Mouse (Mus musculus): ENCODE data around the gene Ntn4. TPM values are rescaled to one million over a fixed set of nuclear protein-coding genes. Genes with fewer than 3 reads are reported as not detected.

The Ntn4 gene
- polyA plus RNA-seq, 1 experiment, result 0.20 TPM

DNA sequence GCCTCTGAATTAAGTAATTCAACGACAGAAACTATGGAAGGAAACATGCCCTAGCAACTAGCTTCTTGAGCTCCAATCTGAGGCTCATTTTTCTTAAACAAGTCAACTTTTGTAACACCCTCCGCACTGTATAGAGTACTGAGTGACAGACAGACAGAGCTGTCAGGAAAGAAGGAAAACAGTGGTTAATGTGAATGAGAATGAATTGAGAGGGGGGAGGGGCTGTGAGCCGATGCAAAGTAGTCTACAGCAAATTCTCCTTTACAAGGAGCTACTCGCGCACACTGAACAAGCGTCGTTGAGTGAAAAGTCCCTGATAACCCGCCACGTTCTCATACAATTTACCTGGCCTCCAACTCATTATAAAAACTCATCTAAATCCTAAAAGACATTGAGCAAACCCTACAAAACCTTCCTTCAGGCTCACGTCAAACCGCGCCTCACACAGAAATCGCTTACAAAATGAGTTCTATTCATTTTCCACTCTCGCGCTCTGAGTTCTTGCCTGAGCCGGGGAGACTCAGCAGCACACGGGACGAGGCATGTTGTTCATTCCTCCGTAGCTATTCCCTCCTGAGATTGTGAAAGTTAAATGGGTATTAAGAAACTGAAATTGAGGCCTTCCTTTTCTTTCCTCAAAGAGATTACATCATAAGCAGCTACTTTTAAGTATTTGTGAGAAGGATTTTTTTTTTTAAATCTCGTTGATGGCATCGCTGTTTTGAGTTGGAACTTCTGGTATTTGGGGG lies 54.7 kb downstream of the Ntn4 start:
- TF ChIP-seq CTCF (IDR thresholded peaks at IDR 0.05; ENCODE audit: low read depth, low read length), result no peak
- TF ChIP-seq POLR2A (IDR thresholded peaks at IDR 0.05; ENCODE audit: borderline replicate concordance, low read depth, low read length), result no peak
- Histone ChIP-seq H3K27ac (ENCODE audit: insufficient read depth, low read depth, low read length) (no peak overlapping the region), H3K4me3 (ENCODE audit: insufficient read depth, low read length) (no peak overlapping the region), H3K4me1 (ENCODE audit: control insufficient read depth, insufficient read depth, low read length) (0 out of 2 replicates have a peak, but pooled peaks cover 4% of the 10 kb centered on the region)

DNA sequence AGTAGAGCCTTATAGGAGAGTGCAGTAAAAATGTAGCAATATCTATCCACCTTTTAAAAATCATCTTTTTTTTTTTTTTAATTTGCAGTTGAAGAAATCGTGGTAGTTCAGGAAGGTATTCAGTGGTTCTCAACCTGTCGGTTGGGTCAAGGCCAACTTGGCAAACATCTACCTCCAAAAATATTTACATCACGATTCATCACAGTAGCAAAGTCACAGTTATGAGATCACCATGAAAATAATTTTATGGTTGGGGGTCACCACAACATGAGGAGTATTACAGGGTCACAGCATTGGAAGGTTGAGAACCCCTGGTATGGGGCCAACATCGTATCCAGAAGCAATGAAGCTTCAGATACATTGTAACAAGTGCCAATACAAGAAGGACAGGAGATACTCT lies 55.5 kb downstream of the Ntn4 start:
- TF ChIP-seq CTCF (IDR thresholded peaks at IDR 0.05; ENCODE audit: low read depth, low read length) (no peak), POLR2A (IDR thresholded peaks at IDR 0.05; ENCODE audit: borderline replicate concordance, low read depth, low read length) (no peak)
- Histone ChIP-seq H3K4me1 (ENCODE audit: control insufficient read depth, insufficient read depth, low read length) (0 out of 2 replicates have a peak, but pooled peaks cover 4% of the 10 kb centered on the region), H3K4me3 (ENCODE audit: insufficient read depth, low read length) (no peak overlapping the region), H3K27ac (ENCODE audit: insufficient read depth, low read depth, low read length) (no peak overlapping the region)

DNA sequence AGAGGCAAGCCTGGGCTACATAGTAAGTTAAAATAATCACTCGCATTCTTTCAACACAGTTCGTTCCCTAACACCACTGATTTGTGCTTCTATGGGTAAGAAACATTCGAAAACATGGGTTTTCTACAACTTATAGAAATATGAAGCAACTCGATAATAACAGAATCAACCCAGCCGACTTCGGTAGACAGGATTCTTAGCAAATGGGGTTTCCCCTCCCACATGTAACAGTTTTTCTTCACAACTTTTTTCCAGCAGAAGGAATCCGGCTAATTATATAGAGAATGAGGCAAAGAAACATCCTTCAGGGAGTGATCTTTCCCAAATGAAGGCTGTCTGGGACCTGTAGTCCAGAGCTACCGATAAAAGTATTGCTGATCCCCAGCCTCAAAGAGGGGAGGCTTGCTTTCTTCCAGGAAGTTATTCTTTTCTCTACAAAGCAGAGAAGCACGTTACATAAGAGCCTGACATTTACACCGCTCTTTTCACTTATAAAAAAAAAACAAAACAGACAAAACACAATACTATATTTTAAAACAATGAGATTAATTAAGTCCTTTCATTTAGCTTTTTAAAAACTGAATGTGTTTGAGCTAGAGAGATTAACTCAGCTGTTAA lies 57.5 kb downstream of the Ntn4 start:
- 0 out of 2 replicates have a peak, but pooled peaks cover 4% of the 10 kb centered on the region for H3K4me1 ChIP-seq (ENCODE audit: control insufficient read depth, insufficient read depth, low read length)
- H3K4me3 ChIP-seq (ENCODE audit: insufficient read depth, low read length), result no peak overlapping the region
- TF ChIP-seq POLR2A (IDR thresholded peaks at IDR 0.05; ENCODE audit: borderline replicate concordance, low read depth, low read length), result no peak
- TF ChIP-seq CTCF (IDR thresholded peaks at IDR 0.05; ENCODE audit: low read depth, low read length), result no peak
- H3K27ac ChIP-seq (ENCODE audit: insufficient read depth, low read depth, low read length), result no peak overlapping the region

DNA sequence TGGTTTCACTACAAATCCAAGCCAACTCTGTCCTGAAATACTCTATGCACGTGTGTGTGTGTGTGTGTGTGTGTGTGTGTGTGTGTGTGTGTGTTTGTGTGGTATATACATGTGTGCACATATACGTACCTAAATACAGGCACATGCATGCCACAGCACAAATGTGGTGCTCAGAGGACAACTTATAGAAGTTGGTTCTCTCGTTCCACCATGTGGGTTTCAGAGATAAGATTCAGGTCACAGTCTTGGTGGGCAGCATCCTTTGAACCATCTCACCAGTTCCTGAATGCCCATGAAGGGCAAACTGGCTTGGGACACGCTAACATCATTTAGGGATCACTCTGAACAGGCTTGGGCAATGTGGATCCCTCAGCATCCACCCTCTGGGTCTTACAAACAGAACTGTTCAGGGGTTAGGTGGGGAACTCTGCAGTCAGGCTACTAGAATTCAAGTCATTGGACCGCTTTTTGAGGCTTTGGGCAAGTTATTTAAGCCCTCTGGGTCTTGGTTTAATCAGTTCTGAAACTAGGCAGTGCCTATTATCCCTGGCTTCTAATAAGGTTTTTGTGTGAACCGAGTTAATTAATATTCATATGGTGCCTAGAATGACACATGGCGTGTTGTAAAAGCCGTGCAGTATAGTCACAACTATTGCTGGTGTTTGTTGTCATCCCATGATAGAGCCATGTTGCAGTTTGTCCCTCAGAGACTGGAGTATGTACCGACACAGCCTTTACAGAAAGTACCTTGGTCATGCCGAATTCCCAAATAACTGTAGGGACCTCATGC lies 59.4 kb downstream of the Ntn4 start:
- Histone ChIP-seq H3K27ac (ENCODE audit: insufficient read depth, low read depth, low read length) (no peak overlapping the region), H3K4me1 (ENCODE audit: control insufficient read depth, insufficient read depth, low read length) (0 out of 2 replicates have a peak, but pooled peaks cover 4% of the 10 kb centered on the region), H3K4me3 (ENCODE audit: insufficient read depth, low read length) (no peak overlapping the region)
- TF ChIP-seq POLR2A (IDR thresholded peaks at IDR 0.05; ENCODE audit: borderline replicate concordance, low read depth, low read length), result no peak
- TF ChIP-seq CTCF (IDR thresholded peaks at IDR 0.05; ENCODE audit: low read depth, low read length), result no peak

DNA sequence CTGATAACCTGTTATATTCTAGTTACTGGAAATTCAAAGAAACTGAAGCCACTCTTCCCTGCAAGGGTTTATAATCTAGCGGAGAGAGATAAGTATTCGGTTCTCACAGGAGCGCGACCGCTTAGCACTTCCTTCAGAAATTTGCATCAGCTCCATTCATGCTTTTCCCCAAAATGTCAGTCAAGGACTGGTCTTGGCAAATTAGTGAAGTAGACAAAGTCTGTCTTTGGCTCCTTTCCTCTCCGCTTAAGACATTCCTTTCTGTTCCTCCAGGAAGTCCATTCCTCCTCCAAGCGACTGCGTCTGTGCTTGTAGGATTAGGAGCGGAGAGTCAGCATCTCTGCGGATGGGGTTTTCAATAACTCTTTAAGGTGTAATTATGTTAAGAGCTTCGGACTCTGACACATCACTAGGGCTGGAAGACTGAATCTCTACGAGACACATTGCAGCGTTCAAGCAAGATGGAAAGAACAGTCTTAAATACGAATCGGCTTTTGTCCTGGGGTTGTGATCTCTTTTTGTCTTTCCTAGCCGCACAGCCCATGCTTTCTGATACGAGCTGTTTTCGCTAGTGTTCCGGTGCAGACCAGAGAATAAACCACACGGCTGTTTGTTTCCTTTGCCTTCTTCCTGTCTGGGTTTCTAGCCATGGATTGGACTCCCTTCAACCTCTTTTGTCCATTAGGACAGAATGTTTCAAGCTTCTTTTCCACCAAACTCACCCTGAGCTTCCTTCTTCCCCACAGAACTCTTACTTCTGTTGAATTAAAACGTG lies 60.3 kb downstream of the Ntn4 start:
- no peak overlapping the region for H3K27ac ChIP-seq (ENCODE audit: insufficient read depth, low read depth, low read length)
- TF ChIP-seq CTCF (IDR thresholded peaks at IDR 0.05; ENCODE audit: low read depth, low read length), result no peak
- TF ChIP-seq POLR2A (IDR thresholded peaks at IDR 0.05; ENCODE audit: borderline replicate concordance, low read depth, low read length), result no peak
- no peaks in the 10 kb centered on the region for H3K4me1 ChIP-seq (ENCODE audit: control insufficient read depth, insufficient read depth, low read length)
- H3K4me3 ChIP-seq (ENCODE audit: insufficient read depth, low read length), result no peak overlapping the region

DNA sequence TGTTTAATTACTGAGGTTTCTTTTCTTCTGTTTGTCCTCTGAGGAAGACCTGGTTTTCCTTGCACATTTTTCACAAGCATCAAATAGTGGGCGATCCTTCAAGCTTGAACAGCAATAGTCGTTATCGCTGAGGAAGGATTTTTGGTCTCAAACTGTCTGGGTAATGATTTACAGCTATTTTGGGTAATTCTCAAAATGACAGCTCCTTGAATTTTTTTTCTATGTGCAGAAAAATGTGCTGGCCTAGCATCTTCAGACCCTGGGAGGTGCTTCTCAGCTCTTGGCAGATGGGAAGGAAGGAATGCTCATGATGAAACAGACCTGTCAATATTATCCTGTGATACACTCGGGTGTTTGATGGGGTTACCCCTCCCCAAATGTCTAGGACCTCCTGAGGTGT lies 63.5 kb downstream of the Ntn4 start:
- no peak for TF ChIP-seq POLR2A (IDR thresholded peaks at IDR 0.05; ENCODE audit: borderline replicate concordance, low read depth, low read length)
- no peak for TF ChIP-seq CTCF (IDR thresholded peaks at IDR 0.05; ENCODE audit: low read depth, low read length)
- H3K27ac ChIP-seq (ENCODE audit: insufficient read depth, low read depth, low read length), result no peak overlapping the region
- no peaks in the 10 kb centered on the region for H3K4me1 ChIP-seq (ENCODE audit: control insufficient read depth, insufficient read depth, low read length)
- no peak overlapping the region for H3K4me3 ChIP-seq (ENCODE audit: insufficient read depth, low read length)

DNA sequence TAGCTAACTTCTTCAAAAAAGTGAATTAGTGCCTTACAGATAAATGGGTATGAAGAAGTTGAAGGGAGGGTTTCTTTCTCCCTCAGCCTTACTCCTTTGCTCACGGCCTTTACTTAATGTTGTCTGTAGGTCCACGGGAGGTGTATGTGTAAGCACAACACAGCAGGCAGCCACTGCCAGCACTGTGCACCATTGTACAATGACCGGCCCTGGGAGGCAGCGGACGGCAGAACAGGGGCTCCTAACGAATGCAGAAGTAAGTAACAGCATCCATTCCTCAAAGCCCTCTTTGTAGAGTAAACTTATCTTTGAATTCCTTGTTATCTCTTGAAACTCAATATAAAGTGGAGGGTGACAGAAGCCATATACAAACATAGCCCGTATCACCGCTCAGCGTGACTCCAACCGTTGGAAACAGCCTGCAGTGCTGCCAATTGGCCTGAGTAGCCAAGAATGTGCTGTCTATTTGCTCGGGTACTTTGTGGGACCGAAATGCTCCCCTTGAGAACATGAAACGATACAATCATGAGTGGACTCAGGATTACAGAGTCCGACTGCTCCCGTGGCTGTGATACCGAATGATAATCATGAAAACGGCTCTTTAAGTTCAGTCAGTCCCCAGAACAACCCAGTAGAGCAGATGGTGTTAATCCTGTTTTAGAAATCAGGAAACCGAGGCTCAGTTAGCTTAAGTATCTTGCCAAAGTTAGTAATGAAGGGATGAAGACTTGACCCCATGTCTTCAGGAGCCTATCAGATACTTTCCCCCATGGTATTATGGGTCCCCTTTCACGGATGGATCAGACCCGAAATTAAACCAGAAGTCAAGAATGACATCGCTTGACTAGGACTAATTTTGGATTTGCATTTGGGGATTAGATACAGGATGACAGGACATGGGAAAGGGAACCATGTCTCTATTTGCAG lies 66.9 kb downstream of the Ntn4 start:
- TF ChIP-seq CTCF (IDR thresholded peaks at IDR 0.05; ENCODE audit: low read depth, low read length), result no peak
- no peak for TF ChIP-seq POLR2A (IDR thresholded peaks at IDR 0.05; ENCODE audit: borderline replicate concordance, low read depth, low read length)
- Histone ChIP-seq H3K4me1 (ENCODE audit: control insufficient read depth, insufficient read depth, low read length) (no peaks in the 10 kb centered on the region), H3K4me3 (ENCODE audit: insufficient read depth, low read length) (no peak overlapping the region), H3K27ac (ENCODE audit: insufficient read depth, low read depth, low read length) (no peak overlapping the region)

DNA sequence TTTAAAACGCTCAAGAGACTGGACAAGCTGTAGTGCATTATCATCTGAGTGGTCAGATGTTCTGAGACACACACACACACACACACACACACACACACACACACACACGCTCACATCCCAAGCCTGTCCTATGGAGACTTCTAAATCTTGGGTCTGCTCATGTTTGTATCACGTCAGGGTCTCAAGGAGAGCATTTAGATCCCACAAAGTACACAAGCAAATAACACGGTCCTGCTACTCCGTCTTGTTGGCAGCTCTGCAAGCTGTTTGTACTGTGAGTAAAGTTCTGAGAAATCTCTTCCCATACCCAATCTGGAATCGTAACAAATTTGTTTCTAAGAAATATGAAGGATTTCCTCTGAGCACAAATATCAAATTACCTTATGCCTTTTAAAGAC lies 67.6 kb downstream of the Ntn4 start:
- Histone ChIP-seq H3K4me3 (ENCODE audit: insufficient read depth, low read length) (no peak overlapping the region), H3K4me1 (ENCODE audit: control insufficient read depth, insufficient read depth, low read length) (no peaks in the 10 kb centered on the region), H3K27ac (ENCODE audit: insufficient read depth, low read depth, low read length) (no peak overlapping the region)
- TF ChIP-seq CTCF (IDR thresholded peaks at IDR 0.05; ENCODE audit: low read depth, low read length), result no peak
- TF ChIP-seq POLR2A (IDR thresholded peaks at IDR 0.05; ENCODE audit: borderline replicate concordance, low read depth, low read length), result no peak
